Mouse (Mus musculus): ENCODE measurements around the gene Cst7.
A peak's percentile ranks its signal among the peaks of the same experiment; 100 is the strongest.
"Not testable (repeated sequence)": the region's sequence is repeated elsewhere in the genome, so short reads cannot be mapped to it uniquely, and the experiment has no call there.

Cst7 gene

DNA sequence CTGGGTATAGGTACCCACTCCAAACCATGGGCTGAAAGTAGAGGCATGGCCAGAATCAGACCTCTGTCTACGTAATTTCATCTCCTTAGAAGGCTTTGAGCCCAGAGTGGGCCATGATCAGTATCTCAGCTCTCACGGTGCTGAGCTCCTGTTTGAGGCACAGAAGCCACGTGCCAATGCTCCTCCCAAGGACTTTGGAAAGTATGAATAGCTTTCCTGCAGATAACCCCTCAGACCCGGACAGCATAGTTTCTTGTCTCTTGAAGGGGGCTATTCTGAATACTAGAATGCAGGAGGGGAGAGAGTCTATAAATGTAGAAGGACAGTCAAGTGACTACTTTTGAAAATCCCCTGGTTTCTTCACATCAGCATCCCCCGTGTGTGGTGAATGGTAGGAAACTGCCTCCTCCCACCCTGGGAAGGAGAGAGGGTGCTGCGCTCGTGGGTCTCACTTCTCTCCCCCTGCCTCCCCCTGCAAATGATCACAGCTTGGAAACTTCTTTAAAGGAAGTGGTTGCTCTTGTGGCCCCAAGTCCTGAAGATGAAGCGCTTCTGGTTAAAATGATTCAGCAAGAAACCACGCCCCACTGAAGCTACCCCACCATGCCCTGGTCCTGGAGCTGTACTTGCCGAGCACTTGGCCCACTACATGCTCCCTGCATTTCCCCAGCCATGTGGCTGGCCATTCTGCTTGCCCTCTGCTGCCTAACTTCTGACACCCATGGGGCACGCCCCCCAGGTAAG, at the start of gene Cst7:
Gene Cst7, plus strand, starts transcription at position 569 of the 744 bp plus-strand sequence.
- no peak for DNase-seq

DNA sequence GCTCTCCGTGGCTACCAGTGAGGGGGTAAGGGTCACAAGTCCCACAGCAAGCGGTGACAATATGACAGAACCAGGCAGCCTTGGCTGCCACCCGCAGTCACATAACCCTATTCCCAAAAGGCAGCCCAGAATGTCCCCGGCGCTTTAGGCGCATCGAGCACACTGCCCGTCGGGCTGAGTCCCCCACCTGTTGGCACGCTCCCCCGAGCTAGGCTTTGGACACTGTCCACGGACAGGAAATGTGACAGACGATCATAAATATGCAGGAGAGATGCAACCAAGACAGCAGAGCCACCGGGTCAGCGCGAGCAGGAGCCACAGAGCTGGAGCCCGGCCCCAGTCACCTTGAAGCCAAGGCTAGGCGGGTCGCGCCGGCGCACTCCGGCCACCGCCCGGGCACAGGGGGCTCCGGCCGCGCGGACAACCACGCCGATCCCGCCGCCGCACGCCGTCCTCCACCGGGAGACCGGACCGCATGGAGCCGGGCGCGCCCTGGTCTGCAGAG, 44.5 kb upstream of the Cst7 start:
- no peak for DNase-seq

DNA sequence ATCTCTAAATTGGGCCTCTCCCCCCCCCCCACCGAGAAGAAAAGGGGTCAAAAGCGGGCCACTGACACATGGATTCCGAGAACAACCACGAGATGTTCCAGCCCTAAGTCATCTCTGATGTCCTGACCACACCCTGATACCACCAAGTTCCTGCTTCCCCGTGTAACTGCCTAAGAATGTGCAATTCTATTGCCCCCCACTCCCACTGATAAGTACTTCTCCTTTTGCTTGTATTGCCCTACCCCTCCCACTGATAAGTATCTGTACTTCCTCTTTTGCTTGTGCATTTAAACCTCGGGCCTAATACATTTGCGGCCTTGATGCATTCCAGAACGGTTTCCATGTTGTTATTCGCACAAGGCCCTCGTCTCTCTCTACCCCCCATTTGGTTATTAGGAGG, 20.6 kb upstream of the Cst7 start:
- not testable (repeated sequence) for DNase-seq

DNA sequence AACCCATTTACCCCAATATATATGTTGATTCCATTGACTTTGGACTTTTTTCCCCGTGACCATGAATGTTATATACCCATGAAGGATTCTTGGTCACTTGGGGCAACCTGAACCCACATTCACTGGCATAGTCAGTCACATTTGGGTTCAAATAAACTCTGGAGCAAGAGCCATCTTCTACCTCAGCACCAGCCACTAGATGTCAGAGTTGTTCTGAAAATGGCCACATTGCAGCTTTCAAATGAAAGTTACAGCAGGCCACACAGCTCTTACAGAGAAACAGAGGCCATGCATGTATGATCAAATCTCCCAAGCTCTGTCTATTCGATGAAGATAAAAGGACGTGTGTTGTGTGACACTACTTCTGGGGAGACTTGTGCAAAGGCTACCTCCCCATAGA, 11.6 kb upstream of the Cst7 start:
- peak; percentile 24 for DNase-seq

DNA sequence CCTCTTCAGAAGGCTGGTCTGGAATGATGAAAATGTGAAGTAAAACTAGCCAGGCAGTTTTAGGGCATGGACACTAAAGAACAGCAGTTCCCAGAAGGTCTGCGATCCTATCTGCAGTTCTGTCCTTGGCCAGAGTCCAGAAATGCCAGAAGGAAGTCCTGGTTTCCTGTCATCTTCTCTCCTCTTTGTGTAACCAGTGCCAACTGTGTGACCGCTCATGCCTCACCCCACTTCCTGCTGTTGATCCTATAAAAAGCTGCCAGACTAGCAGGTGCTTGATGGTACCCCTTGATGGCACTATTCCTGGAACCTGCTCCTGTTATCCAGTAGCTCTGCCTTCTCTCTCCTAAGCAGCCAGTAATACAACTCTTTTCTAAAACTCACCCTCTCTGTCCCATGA, 3.2 kb upstream of the Cst7 start:
- no peak for DNase-seq

DNA sequence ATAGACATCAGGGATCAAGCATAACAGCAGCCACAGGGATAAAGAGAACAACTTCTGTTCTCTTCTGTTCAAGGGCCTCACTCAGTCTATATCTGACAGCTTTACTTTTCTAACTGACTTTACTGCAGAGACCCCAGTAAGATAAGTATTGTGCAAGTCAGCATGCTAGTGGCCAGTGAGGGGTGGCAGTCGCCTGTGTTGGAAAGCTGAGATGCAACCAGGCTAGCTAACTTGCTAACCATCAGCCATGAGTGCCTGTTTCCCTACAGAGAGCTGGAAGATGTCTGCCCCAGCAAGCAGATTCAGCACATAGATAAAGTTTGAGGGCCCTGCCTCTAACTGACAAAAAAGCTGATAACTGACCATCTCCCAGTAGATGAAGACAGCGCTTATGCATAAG, 546 bp downstream of the Cst7 start:
- DNase-seq: no peak

DNA sequence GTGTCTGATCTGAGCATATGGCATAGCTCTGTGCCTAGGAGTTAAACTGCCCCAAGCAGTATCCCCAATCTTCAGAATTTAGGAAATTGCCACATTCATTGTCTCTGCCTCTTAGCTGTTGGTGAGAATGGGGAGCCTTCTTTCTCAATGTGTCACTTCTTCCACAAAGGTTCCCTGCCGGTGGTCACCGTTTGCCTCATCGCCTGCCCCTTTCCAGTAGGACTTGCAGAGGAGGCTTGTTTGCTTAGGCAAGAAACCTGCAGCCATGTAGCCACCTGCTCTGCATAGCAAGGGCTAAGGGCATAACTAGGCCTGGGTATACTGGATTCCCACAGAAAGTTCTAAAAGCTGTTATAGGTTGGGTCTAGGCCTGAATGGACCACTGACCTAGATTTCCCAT, 2.2 kb downstream of the Cst7 start:
- DNase-seq: no peak

DNA sequence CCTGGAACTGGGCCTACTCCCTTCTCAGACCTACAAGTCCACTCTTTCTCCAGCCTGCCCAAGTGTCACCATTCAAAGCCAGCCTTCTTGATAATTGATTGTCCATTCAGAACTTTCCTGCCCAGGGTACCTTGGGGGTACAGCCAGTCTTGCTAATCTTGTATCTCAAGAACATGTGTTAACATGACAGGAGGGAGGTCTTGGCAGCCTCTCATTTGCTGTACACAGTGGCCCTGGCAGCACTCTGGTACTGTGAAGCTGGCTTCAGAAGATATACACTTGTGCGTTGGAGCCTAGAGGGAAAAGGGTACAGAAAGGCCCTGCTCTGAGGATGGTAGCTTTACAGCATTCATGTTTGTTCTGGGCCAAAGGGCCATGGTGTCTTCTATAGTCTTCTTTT, 6.0 kb downstream of the Cst7 start:
- no peak for DNase-seq

DNA sequence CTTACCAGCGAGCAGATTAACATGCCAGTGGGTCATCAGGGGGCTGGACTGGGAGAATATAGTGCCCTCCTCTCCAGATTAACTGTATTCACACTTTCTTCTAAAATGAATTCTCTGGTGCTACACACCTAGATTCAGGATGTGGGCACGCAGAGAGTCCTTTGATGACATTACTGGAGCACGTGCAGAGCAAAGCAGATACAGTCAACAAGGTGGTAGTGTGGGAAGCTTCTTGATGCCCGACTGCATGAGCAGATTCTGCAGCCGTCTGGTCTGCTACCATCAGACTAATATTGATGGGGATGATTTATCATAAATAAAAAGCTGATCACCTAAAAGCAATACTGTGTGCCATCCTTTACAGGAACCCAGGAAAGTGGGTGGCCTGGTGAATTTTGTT, 8.4 kb downstream of the Cst7 start:
- no peak for DNase-seq

DNA sequence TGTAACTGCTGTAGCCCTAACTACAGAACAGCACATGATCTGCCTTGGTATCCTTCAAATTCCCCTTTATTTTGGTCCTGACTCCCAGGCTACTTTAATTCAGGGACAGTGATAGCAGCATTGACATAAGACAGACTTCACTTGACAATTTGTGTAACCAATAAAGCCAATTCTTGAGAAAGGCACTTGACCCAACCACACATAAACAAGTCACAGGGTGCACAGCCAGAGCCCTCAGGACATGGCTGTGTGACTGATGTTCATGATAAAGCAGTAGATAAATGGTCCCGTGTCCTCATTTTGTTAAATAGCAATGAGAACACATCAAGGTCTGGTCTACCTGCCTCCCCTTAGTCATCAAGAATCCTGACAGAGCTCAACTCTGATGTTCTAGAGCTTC, 9.4 kb downstream of the Cst7 start:
- no peak for DNase-seq

DNA sequence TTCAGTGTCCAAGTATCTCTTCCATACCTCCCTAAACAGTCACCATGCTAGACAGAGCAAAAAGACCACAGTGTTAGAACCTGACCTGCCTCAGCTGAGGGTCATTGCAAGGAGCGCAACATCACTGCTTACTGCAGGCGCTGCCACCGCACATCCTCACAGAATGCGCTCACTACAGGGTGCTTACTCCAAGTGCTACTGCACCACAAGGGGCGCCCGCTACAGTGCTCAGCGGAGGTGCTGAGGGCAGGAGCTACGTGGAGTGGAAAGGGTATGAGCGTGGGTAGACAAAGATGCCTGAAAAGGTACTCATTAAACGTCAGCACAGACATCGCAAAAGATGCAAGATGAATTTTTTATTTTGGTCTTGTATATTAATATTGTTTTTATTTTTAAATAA, 18.9 kb downstream of the Cst7 start:
- no peak for DNase-seq

DNA sequence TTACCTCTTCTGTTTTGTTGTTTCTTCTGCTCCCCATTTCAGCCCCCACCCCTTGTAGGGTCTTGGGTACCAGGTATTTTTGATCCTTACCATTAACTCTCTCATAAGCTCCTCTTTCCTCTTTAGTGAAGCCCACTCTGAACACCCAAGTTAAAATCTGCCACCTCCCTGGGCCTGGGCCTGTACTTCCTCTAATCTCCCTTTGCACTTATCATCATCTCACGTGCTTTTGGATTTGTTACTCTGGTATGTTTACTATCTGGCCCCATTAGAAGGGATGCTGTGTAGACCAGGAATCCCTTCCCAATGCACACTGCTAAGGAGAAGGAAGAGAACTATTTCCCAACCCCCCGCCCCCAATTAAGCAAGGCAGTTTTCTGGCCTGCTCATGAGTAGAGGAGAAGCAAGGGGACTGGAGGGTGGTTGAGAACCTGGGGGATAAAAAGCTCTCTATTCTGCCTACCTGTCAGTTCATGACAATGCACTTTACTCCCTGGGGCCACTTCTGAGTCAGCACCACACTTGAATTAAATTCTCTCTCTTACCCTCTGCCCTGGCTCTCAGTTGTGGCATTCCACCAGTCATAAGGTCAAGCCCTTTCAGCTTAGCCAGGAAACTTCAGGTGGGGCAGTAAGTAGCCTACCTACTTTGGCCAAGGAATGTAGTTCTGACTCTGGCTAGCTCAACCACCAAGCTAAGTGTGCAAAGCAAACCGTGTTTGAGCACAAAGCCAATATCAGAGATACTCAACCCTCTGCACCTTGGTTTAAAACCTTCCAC, 25.4 kb downstream of the Cst7 start:
- DNase-seq: peak; percentile 6

DNA sequence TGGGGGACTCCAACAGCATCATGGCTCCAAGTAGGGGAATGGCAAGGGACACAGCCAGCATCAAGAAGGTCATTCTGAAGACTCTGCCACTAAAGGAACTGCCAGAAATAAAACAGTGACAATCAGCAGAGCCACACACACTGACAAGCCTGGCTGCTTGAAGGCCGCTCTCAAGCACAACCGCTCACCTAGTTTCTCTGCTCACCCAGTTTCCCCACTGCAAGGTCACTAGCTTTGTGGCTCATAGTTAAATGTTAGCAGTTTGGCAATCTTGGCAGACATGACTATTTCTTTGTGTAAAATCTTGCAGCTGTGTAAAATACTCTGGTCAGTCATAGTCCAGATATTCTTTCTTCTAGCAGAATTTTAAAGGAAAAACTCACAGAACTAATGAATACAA, 30.0 kb downstream of the Cst7 start:
- no peak for DNase-seq

DNA sequence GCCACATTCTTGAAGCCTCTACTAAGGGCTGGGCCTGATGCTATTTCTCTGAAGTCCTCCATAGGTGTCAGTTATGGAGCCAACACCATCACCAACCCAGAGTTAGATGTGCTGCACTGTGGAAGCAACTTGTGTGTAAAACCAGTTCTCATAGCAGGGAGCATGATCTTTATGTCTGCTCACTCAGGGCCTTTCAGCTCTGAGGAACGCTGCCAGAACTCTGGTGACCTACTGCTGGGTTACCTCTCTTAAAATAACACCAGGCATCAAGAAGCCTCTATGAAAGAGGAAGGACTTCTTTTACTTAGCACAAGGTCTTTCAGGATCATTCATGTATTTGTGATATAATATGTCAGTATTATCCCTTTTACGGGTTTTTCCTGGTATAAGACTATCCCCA, 32.0 kb downstream of the Cst7 start:
- no peak for DNase-seq

DNA sequence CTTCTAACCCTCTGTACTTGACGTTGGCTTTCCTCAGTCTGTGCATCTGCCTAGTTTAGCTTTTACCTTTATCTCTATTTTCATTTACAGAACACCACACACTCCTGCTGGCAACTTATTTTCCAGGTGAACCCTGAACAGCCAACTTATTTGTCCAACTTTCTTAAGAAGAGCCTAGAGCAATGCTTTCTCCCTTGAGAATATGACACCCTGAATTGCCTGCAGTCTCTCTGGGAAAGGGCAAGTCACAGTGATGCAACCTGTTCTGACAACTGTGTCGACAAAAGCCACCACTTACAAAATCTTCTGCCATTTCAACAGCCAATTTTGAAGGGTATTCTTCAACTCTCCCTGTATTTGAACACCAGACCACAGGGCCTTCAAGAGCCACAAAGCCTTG, 34.6 kb downstream of the Cst7 start:
- DNase-seq: no peak

DNA sequence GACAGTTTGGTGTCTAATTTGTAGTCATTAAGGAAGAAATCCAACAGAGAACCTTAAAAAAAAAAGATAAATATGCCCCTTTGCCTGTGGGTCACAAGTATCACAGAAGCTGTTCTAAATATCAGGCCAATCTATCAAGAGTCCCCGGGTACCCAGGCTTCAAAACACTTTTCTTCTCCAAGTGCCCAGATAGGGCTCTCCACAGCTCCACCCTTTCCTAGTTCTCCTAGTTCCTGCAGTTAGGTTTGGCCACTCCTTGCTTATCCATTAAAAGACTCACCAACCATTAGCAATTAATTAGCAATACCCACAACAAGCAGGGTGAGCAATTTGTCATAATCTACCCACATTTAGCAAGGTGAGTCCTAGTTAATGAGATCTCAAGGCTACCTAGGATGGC, 36.9 kb downstream of the Cst7 start:
- no peak for DNase-seq

DNA sequence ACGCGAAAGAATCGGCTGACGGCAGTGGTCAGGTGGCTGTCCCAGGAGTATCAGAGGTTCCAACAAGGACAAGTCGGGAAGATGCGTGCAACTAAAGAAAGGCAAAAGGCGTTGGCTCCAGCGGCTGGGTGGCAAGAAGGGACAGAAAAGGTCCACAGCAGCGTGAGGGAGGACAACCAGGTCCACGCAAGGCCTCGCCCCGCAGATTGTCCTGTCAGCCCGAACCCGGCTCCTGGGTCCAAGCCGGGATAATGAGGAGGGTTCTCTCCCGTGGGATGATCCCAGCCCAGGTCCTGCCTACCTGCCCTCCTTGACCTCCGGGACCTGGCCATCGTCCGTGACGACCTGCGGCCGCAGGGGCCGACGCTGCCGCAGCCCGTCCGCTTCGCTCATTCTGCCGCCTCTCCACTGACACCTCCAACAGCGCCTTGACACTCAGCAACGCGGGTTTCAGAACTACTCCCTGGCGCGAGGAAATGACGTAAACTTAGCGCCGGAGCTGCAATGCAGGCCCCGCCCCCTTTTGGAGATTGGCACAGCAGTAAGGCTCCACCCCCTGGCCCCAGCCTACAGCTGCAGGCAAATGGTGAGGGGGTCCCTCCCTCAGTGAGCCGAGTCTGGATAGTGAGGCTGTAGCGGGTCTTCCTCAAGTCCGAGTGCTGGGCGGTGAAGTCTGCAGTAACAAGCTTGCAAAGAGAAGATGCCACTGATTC, 38.0 kb downstream of the Cst7 start, which contains the start of gene Apmap:
Gene Apmap, minus strand, starts transcription at position 481 of the 713 bp plus-strand sequence.
- peak; percentile 97 for DNase-seq

DNA sequence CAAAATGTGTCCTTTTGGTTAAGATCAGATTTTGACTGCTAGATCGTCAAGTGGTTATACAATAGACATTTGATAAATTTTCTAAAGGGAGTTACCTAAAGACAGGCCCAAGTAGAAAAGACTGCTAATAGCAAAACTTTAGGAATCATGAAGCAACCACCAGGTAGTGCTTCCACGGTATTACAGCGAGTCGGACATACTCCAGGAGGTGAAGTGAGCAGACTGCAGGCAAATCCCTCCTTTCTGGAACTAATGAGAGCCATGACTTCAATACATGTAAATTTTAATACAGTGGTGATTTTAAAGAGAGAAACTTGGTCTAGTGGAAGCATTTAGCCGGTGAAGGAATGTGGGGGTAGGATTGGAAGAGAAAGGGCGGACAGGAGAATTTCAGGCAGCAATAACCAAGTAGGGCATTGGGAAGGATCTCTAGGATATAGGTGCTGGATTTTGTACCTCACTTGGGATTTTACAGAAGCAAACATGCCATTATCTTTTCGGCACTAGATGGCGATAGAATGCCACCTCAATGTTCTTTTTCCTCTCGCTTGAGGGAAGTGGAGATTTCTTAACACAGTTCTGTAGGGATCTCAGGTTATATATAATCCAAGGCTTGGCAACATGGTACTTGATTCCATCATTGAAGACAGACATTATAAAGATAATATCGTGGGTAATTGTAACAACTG, 38.8 kb downstream of the Cst7 start:
- peak; percentile 76 for DNase-seq

DNA sequence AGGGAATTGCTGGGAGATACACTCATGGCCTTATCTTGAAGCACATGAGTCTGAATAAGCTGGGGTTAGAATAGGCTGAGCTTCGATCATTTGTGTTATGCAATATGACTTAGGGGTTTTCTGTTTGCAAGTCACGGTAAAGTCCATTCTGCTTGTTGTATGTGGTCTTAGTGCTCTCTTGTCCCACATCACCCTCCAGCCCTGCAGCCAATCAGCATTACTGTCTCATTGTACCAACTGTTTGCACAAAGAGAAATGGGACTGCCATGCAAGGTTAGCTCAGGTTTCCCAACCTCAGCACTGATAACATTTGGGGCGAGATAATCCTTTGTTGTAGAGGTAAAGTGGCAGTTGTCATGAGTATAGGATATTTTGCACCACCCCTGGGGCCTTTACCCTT, 39.9 kb downstream of the Cst7 start:
- DNase-seq: no peak

DNA sequence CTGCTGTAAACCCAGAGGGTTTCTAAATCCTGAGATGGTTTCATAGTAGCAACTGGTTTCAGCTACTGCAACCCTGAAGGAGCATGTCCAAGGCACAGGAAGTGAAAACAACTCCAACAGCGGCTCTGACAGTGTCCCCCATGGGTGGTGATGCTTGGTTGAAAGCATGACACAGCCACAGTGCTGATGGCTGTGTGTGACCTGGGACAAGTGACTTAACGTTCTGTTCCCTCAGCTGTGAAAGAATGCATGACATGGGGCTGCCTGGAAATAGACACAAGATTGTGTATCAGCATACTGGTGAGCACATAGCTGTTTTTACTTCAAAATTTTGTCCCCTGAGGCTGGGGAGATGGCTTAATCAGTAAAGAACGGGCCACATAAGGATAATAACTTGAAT, 51.5 kb downstream of the Cst7 start:
- no peak for DNase-seq

DNA sequence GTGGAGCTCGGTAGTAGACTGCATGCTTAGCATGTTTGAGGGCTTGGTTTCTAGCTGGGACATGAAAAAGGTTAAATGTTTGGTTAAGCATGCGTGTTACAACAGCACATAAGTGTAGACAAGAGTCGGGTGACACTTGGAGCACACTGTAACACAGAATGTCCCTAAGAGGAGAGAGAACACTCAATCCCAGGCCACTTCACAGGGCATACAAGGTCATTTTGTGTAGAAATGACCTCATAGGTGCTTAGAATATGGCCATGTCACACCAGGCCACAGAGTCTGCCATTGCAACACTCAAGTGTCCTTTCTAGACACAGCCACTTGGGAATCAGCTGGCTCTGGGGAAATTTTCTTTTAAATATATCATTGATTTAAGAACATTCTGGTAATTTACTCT, 53.7 kb downstream of the Cst7 start:
- peak; percentile 22 for DNase-seq

DNA sequence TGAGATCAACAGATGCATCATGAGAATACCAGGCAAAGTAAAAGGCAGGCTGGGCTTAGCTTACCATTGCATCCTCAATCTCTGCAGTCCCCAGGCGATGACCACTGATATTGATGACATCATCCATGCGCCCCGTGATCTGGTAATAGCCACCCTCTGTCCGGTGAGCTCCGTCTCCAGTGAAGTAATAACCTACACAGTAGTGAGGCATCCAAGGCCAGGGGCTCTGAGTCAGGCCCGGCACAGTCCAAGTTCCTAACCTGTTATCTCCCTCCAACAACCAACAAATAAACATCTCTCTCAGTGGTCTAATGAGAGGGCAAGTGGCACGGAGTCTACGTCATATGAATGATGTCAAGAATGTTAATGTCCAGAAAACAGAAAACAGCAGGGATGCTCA, 54.7 kb downstream of the Cst7 start:
- no peak for DNase-seq

DNA sequence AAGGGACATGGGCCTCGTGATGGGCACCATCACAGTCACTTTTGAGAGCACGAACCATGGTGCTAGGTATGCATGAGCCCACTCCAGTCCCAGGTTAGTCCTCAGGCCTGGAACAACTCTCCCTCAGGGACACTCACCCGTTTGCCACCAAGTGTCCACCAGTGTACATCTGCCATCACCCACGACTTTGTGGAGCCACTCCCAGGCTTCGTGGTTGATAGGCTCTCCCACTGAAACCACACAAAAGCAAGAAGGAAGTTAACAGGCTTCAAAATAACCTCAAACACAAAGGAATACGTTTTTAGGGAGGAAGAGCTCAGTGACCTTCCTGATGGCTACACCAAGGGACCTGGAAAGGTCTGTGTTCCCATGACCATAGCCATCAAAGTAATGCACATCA, 56.9 kb downstream of the Cst7 start:
- no peak for DNase-seq
